Comparison of ENCODE assay signal across 27 mouse cellular contexts in genomic region chr4:139345416-139346019, GRCm38 (mm10). TPM values are rescaled to one million over a fixed set of nuclear protein-coding genes. Genes with fewer than 3 reads are reported as not detected.
A peak's percentile ranks its signal among the peaks of the same experiment; 100 is the strongest.
DNase-seq lines count a peak whose midpoint lies in the region; ATAC-seq lines count a peak whose summit lies in the region.
"Had no signal": no experiment of that assay in that cellular context is flagged by ENCODE, and none has a peak within 500 bp of the region (broad histone marks: within the 10 kb centered on the region; RNA-seq: fewer than 3 reads in every experiment).

No protein-coding gene starts in this region.

- no peak overlapping the region for H3K4me2 ChIP-seq in midbrain, embryonic 16.5 days (ENCODE audit: low read length)
- no peak overlapping the region for H3K4me2 ChIP-seq in hindbrain, embryonic 12.5 days (replicated peaks)
- H3K4me2 ChIP-seq: embryonic facial prominence, embryonic 12.5 days; forebrain, embryonic 12.5 days; heart, embryonic 11.5 days; hindbrain, embryonic 15.5 days; limb, embryonic 15.5 days; midbrain, embryonic 11.5 days had no signal

- H3K4me3 ChIP-seq in heart, embryonic 10.5 days = no peak overlapping the region
- H3K4me3 ChIP-seq in midbrain, embryonic 10.5 days = no peak overlapping the region
- H3K4me3 ChIP-seq in midbrain, embryonic 16.5 days (ENCODE audit: low read depth, low read length) = no peak overlapping the region
- H3K4me3 ChIP-seq in hindbrain, embryonic 12.5 days = no peak overlapping the region
- H3K4me3 ChIP-seq: embryonic facial prominence, embryonic 12.5 days; forebrain, embryonic 12.5 days; hindbrain, embryonic 15.5 days; limb, embryonic 10.5 days; limb, embryonic 15.5 days had no signal

- no peaks in the 10 kb centered on the region for H3K9me3 ChIP-seq in heart, embryonic 10.5 days
- H3K9me3 ChIP-seq in midbrain, embryonic 10.5 days (replicated peaks) = no peaks in the 10 kb centered on the region
- H3K9me3 ChIP-seq in midbrain, embryonic 16.5 days (replicated peaks; ENCODE audit: control insufficient read depth, low read length, poor library complexity, severe bottlenecking) = no peaks in the 10 kb centered on the region
- no peaks in the 10 kb centered on the region for H3K9me3 ChIP-seq in hindbrain, embryonic 12.5 days (replicated peaks)
- H3K9me3 ChIP-seq: embryonic facial prominence, embryonic 12.5 days; forebrain, embryonic 12.5 days; hindbrain, embryonic 15.5 days; limb, embryonic 10.5 days; limb, embryonic 15.5 days had no signal

- no peak overlapping the region for H3K9ac ChIP-seq in midbrain, embryonic 16.5 days (ENCODE audit: low read depth, low read length)
- no peak overlapping the region for H3K9ac ChIP-seq in hindbrain, embryonic 12.5 days
- H3K9ac ChIP-seq: embryonic facial prominence, embryonic 12.5 days; forebrain, embryonic 12.5 days; hindbrain, embryonic 15.5 days; limb, embryonic 15.5 days had no signal

- peak; percentile 89 for DNase-seq in heart, adult 11 months
- no peak for DNase-seq in heart, embryonic 10.5 days (ENCODE audit: low spot score)
- DNase-seq in midbrain, embryonic 10.5 days (ENCODE audit: low spot score) = peak; percentile 24
- peak; percentile 63 for DNase-seq in ES-CJ7 (ENCODE audit: low read depth, low spot score)
- DNase-seq in thymus, postnatal 4 days = no peak
- DNase-seq: adrenal gland, postnatal 10 days; cerebellum, adult 9-10 months; embryo, embryonic 11 days; gastrocnemius, postnatal 14 days; kidney, adult 11 months; kidney, postnatal 14 days; layer of hippocampus, adult 9-11 months; lung, postnatal 36 days; right cerebral cortex, postnatal 25 days had no signal

- ATAC-seq in midbrain, embryonic 16.5 days = no peak
- peak; percentile 58 for ATAC-seq in erythroid progenitor cell, adult 5-6 weeks (replicated peaks; ENCODE audit: low FRiP score, poor library complexity, severe bottlenecking)
- ATAC-seq in hindbrain, embryonic 12.5 days (ENCODE audit: low FRiP score) = no peak
- ATAC-seq: inflammation-experienced regulatory T-cells, adult 6 months had no signal

- H3K36me3 ChIP-seq in heart, embryonic 10.5 days = peaks cover 56% of the 10 kb centered on the region
- peaks cover 61% of the 10 kb centered on the region for H3K36me3 ChIP-seq in midbrain, embryonic 10.5 days
- H3K36me3 ChIP-seq in midbrain, embryonic 16.5 days (ENCODE audit: control insufficient read depth, insufficient read depth, low read length) = peaks cover 15% of the 10 kb centered on the region
- peaks cover 46% of the 10 kb centered on the region for H3K36me3 ChIP-seq in hindbrain, embryonic 12.5 days

- WGBS in heart, embryonic 10.5 days = 80% methylated on average over 23 of the region's 23 CpGs
- WGBS in midbrain, embryonic 10.5 days = 71% methylated on average over 23 of the region's 23 CpGs
- 64% methylated on average over 23 of the region's 23 CpGs for WGBS in midbrain, embryonic 16.5 days
- 74% methylated on average over 23 of the region's 23 CpGs for WGBS in hindbrain, embryonic 12.5 days

- no peak overlapping the region for H3K27ac ChIP-seq in heart, embryonic 10.5 days
- no peak overlapping the region for H3K27ac ChIP-seq in midbrain, embryonic 10.5 days (replicated peaks)
- no peak overlapping the region for H3K27ac ChIP-seq in midbrain, embryonic 16.5 days (ENCODE audit: low read length)
- H3K27ac ChIP-seq in hindbrain, embryonic 12.5 days = no peak overlapping the region
- H3K27ac ChIP-seq: embryonic facial prominence, embryonic 12.5 days; forebrain, embryonic 12.5 days; hindbrain, embryonic 15.5 days; limb, embryonic 10.5 days; limb, embryonic 15.5 days had no signal

- peaks cover 2% of the 10 kb centered on the region for H3K4me1 ChIP-seq in heart, embryonic 10.5 days
- H3K4me1 ChIP-seq in midbrain, embryonic 10.5 days = peaks cover 13% of the 10 kb centered on the region
- peaks cover 1% of the 10 kb centered on the region for H3K4me1 ChIP-seq in midbrain, embryonic 16.5 days (ENCODE audit: control insufficient read depth, insufficient read depth, low read length)
- peaks cover 2% of the 10 kb centered on the region for H3K4me1 ChIP-seq in hindbrain, embryonic 12.5 days

- H3K27me3 ChIP-seq in heart, embryonic 10.5 days (ENCODE audit: insufficient read depth, poor library complexity, severe bottlenecking) = no peaks in the 10 kb centered on the region
- no peaks in the 10 kb centered on the region for H3K27me3 ChIP-seq in midbrain, embryonic 10.5 days (ENCODE audit: low read depth, poor library complexity, severe bottlenecking)
- H3K27me3 ChIP-seq in midbrain, embryonic 16.5 days (ENCODE audit: control insufficient read depth, insufficient read depth, low read depth, low read length) = no peaks in the 10 kb centered on the region
- H3K27me3 ChIP-seq in hindbrain, embryonic 12.5 days = no peaks in the 10 kb centered on the region
- H3K27me3 ChIP-seq: CH12.LX; embryonic facial prominence, embryonic 12.5 days; forebrain, embryonic 12.5 days; hindbrain, embryonic 15.5 days; limb, embryonic 15.5 days had no signal

RNA-seq across cellular contexts. Expression of gene Mrto4, which starts 6.9 kb away (rescaled TPM):
- 115 and 161 TPM in 2 replicates for polyA plus RNA-seq in heart, embryonic 10.5 days (2016; fragmentation: Nextera tagmentation; extraction: Ambion mirVana)
- polyA plus RNA-seq in midbrain, embryonic 10.5 days (2016; fragmentation: Nextera tagmentation; extraction: Ambion mirVana) = 144 and 166 TPM in 2 replicates
- 81.8 and 82.1 TPM in 2 replicates for polyA plus RNA-seq in midbrain, embryonic 16.5 days (2015; fragmentation: Nextera tagmentation; extraction: Ambion mirVana)
- total RNA-seq in erythroid progenitor cell, adult 5-6 weeks (2015; ENCODE audit: low replicate concordance) = 29.2 and 30.6 TPM in 2 replicates
- 9.9 and 11.1 TPM in 2 replicates for total RNA-seq in erythroid progenitor cell, adult 5-6 weeks (2017; ENCODE audit: low replicate concordance)
- 89.2 and 91.4 TPM in 2 replicates for polyA plus RNA-seq in hindbrain, embryonic 12.5 days (2016; fragmentation: Nextera tagmentation; extraction: Ambion mirVana)

RNA-seq across cellular contexts. Expression of gene Emc1, which starts 6.9 kb away (rescaled TPM):
- polyA plus RNA-seq in heart, embryonic 10.5 days (2016; fragmentation: Nextera tagmentation; extraction: Ambion mirVana) = 37.9 and 56.6 TPM in 2 replicates
- polyA plus RNA-seq in midbrain, embryonic 10.5 days (2016; fragmentation: Nextera tagmentation; extraction: Ambion mirVana) = 32.3 and 38.5 TPM in 2 replicates
- 47.7 and 49.4 TPM in 2 replicates for polyA plus RNA-seq in midbrain, embryonic 16.5 days (2015; fragmentation: Nextera tagmentation; extraction: Ambion mirVana)
- total RNA-seq in erythroid progenitor cell, adult 5-6 weeks (2015; ENCODE audit: low replicate concordance) = 8.0 and 14.4 TPM in 2 replicates
- total RNA-seq in erythroid progenitor cell, adult 5-6 weeks (2017; ENCODE audit: low replicate concordance) = 23.4 and 42.7 TPM in 2 replicates
- 42.5 and 43.6 TPM in 2 replicates for polyA plus RNA-seq in hindbrain, embryonic 12.5 days (2016; fragmentation: Nextera tagmentation; extraction: Ambion mirVana)

RNA-seq across cellular contexts. Expression of gene Ubr4, which starts 6.9 kb away (rescaled TPM):
- 61.1 and 75.4 TPM in 2 replicates for polyA plus RNA-seq in heart, embryonic 10.5 days (2016; fragmentation: Nextera tagmentation; extraction: Ambion mirVana)
- 51.8 and 54.8 TPM in 2 replicates for polyA plus RNA-seq in midbrain, embryonic 10.5 days (2016; fragmentation: Nextera tagmentation; extraction: Ambion mirVana)
- polyA plus RNA-seq in midbrain, embryonic 16.5 days (2015; fragmentation: Nextera tagmentation; extraction: Ambion mirVana) = 78.6 and 86.2 TPM in 2 replicates
- 141 and 175 TPM in 2 replicates for total RNA-seq in erythroid progenitor cell, adult 5-6 weeks (2015; ENCODE audit: low replicate concordance)
- 117 and 123 TPM in 2 replicates for total RNA-seq in erythroid progenitor cell, adult 5-6 weeks (2017; ENCODE audit: low replicate concordance)
- 79.7 and 80.1 TPM in 2 replicates for polyA plus RNA-seq in hindbrain, embryonic 12.5 days (2016; fragmentation: Nextera tagmentation; extraction: Ambion mirVana)

RNA-seq across cellular contexts. Expression of gene Akr7a5, which starts 35.0 kb away (rescaled TPM):
- 60.1 and 72.5 TPM in 2 replicates for polyA plus RNA-seq in heart, embryonic 10.5 days (2016; fragmentation: Nextera tagmentation; extraction: Ambion mirVana)
- polyA plus RNA-seq in midbrain, embryonic 10.5 days (2016; fragmentation: Nextera tagmentation; extraction: Ambion mirVana) = 99.7 and 103 TPM in 2 replicates
- polyA plus RNA-seq in midbrain, embryonic 16.5 days (2015; fragmentation: Nextera tagmentation; extraction: Ambion mirVana) = 58.7 and 66.6 TPM in 2 replicates
- 4.0 TPM in 1 of 2 replicates, not detected in the other for total RNA-seq in erythroid progenitor cell, adult 5-6 weeks (2015; ENCODE audit: low replicate concordance)
- 1.2 TPM in 1 of 2 replicates, not detected in the other for total RNA-seq in erythroid progenitor cell, adult 5-6 weeks (2017; ENCODE audit: low replicate concordance)
- polyA plus RNA-seq in hindbrain, embryonic 12.5 days (2016; fragmentation: Nextera tagmentation; extraction: Ambion mirVana) = 70.0 and 76.2 TPM in 2 replicates

RNA-seq across cellular contexts. Expression of gene Pqlc2, which starts 35.0 kb away (rescaled TPM):
- polyA plus RNA-seq in heart, embryonic 10.5 days (2016; fragmentation: Nextera tagmentation; extraction: Ambion mirVana) = 12.7 and 13.9 TPM in 2 replicates
- 15.9 and 16.1 TPM in 2 replicates for polyA plus RNA-seq in midbrain, embryonic 10.5 days (2016; fragmentation: Nextera tagmentation; extraction: Ambion mirVana)
- 14.4 and 15.1 TPM in 2 replicates for polyA plus RNA-seq in midbrain, embryonic 16.5 days (2015; fragmentation: Nextera tagmentation; extraction: Ambion mirVana)
- 4.3 and 10.5 TPM in 2 replicates for total RNA-seq in erythroid progenitor cell, adult 5-6 weeks (2015; ENCODE audit: low replicate concordance)
- 1.1 and 4.5 TPM in 2 replicates for total RNA-seq in erythroid progenitor cell, adult 5-6 weeks (2017; ENCODE audit: low replicate concordance)
- polyA plus RNA-seq in hindbrain, embryonic 12.5 days (2016; fragmentation: Nextera tagmentation; extraction: Ambion mirVana) = 14.4 and 14.8 TPM in 2 replicates
- total RNA-seq: hematopoietic stem cell, adult 5-6 weeks had no signal

Comparison
In these comparisons a context has a peak if more than half of its experiments do, and no peak if none do; other contexts are left out.
1. DNase-seq: peak in heart, adult 11 months (single experiment), midbrain, embryonic 10.5 days (single experiment) and ES-CJ7 (single experiment); none in heart, embryonic 10.5 days (single experiment) and thymus, postnatal 4 days (single experiment).